Mouse (Mus musculus) lung, postnatal 25 days (tissue): ENCODE results near the gene Dmrtc2.
"Not testable (repeated sequence)": the region's sequence is repeated elsewhere in the genome, so short reads cannot be mapped to it uniquely, and the experiment has no call there.

Source experiments
- DNase-seq: peaks from one replicate; pipeline ENCODE4 v3.0.0; 2022; ENCODE audit warnings: low spot score

The Dmrtc2 gene

DNA sequence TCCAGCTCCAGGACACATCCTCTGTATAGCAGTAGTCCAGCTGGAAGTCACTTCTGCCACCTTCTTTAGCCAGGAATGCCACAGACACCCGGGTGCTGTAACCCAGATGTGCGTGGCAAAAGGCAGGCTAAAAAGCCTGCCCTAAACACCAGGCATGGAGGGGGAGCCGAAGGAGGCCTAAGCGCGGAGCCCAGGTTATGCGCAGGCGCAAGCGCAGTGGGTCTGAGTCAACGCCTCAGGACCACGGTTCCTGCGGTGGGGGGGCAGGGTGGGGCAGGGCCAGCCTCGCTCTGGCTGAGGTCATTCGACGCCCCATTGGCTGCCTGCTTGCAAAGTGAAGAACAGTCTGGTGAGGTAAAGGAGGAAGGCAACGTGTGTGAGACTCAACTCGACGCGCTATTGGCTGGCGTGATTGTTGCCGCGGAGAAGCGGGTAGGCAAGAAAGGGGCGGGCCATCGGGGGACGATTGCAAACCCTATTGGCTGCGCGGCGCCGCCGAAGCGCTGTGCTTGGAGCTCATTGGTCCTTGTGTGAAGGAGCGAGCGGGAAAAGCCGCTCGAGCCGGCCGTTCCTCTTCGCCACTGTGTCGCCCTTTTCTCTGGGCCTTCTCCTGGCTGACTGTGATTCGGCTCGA, at the start of gene Dmrtc2, which contains the start of gene Lypd4:
Dmrtc2 (plus strand) TSS at position 526 of the 634 bp plus-strand sequence.
Lypd4 (minus strand) TSS at position 410 of the 634 bp plus-strand sequence.
- no peak for DNase-seq

DNA sequence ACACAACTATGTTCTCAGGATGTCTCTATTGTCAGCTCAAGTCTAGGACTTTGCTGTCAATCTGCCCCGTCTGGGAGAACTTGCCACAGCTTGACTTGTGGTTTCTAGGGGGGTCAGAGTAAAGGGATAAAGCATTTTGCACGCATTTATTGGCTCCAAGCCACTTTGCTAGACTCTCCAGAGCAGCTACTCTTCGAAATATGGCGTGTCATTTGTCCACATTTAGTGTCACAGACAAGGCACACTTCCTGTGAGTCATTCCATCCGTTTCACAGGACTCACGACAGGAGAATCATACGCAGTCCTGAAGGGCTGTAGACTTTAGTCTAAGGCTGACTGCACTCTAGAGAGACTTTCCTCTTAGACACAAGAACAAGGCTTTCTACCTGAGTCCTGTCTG, 45.4 kb upstream of the Dmrtc2 start:
- no peak for DNase-seq

DNA sequence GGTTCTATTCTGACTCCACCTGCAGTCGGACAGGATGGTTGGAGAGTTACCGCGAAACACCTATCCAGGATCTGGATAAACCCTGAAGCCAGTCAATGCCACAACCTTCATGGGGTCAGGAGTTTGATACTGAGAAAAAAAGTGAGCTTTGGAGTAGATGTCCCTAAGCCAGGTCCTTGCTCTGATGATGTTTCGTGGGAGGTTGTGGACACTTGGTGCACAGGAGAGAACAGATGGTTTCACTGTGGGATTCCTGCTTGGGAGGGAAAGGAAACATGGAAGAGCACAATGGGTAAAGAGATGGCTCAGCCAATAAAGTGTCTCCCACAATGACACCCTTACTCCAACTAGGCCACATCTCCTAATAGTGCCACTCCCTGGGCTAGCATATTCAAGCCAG, 42.7 kb upstream of the Dmrtc2 start:
- DNase-seq: no peak

DNA sequence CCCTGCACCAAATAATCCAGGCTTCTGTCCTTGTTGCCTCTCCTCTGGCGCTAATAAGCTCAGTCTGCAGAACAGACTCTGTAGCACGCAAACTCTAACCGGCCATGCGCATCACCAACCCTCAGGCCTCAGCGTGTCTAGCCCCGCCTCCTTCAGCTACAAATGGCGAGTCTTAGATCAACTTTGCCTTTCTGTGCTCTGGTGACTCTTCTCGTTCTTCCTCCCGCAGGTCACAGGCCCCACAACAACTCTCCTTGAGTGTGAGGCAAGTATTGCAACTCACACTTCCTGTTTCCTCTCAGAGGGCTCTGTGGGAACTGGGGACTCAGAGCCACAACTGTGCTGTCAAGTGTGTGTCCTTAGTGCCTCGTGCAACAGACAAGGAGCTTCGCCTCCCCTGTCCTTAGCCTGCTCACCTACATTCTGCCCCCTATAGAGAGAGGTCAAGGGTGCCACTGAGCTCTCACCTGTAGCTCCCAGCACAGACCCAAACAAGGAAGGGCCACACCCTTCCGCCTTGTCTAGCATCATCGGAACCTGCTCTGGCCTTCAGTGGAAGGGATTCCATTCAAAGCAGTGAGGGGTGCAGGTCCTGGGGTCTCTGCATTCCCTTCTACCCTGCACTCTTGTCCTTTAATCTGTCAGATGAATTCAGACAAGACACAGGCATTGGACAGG, 31.0 kb upstream of the Dmrtc2 start:
- peak; percentile 8 for DNase-seq

DNA sequence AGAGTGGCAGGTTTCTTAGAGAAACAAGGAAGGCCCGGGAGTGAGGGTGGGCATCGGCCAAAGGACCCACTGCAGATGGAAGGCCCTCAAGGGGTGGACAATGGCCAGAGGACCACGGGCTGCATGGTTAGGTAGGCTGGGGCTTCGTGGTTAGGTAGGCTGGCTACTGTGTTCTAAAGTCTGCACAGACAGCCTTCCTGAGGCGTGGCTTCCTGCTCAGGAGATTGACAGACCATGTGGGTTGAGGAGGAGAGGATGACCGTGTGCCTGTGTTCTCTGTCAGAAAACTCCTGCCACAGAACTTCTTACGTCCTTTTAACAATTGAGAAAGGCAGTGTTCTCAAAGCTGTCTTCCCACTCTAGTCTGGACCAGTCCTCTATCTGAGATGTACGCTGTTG, 30.4 kb upstream of the Dmrtc2 start:
- DNase-seq: no peak

DNA sequence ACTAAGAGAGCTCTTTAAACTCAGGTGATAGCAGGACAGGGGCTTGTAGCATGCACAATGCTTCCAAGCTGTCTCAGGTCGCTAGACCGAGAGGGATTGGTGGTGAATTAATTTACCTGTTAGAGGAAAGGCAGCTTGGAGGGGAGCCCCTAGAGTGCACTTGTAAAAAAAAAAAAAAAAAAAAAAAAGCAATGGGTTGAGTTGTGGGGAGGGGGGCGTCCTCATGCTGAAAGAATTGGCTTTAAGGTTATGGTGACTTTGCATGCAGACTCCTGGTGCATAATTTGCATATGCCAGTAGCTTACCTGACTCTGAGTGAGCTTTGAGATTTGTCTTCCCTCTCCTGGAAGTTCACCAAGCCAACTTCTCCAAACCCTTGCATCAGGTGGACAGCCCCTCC, 29.5 kb upstream of the Dmrtc2 start:
- DNase-seq: no peak

DNA sequence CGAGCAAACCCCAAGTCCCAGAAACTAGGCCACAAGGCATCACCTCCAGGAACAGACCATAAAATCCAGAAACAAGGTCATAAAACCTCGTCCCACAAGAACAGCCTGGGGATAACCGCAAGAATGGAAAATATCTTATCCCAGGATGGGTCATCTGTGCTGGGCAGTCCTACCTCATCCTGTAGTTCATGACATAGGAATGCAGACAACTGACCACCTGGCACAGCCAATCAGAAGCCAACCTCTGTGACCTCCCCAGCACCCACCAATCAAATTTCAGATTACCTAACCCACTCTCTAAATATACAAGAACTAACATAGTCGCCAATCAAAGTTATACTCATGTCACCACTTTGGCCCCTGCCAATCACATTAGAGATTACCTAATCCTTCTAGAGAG, 28.8 kb upstream of the Dmrtc2 start:
- DNase-seq: no peak

DNA sequence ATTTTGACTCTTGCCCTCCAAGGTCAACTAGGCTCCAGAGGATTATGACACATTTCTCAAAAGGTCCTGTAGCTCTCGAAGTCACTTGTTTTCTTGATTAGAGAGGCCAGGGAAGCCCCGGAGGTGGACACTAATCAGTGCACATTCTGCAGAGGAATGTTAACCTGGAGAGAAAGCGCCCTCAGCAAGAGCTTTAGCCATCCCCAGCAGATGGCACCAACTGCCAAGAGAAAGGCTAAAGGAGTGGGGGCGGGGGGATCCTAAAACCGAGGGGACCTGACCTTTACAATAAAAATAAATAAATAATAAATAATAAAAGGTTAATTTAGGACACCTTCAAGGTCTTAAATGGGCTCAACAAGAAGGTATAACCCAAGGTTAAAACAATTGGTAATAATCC, 25.7 kb upstream of the Dmrtc2 start:
- DNase-seq: no peak

DNA sequence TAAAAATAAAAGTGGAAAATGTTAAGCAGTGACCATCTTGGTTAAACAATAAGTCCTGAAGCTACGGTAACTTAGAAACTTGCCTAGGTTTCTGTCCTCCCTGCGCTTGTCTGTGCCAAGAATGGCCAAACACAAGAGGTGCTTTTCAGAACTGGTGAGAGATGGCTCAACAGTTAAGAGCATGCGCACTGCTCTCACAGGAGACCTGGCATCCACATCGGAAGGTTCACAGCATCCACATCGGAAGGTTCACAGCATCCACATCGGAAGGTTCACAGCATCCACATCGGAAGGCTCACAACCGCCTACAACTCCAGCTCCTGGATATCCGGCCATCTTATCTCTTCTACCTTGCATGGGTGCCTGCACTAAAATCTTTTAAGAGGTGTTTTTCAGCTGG, 24.7 kb upstream of the Dmrtc2 start:
- no peak for DNase-seq

DNA sequence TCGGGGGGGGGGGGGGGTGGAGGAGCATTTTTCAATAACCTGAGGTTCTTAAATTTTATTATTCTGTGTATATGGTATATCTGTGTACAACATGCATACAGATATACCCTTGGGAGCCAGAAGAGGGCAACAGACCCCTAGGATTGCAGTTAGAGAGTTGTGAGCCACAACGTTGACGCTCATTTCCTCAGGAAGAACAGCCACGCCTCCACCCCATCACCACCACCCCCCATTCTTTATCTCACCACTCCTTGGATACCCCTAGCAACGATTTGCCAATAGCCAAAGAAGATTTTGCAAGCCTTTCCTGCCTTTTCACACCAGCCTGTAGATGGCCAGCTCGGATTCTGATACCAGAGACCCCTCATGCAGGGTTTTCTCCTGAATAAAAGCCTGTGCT, 24.1 kb upstream of the Dmrtc2 start:
- DNase-seq: no peak

DNA sequence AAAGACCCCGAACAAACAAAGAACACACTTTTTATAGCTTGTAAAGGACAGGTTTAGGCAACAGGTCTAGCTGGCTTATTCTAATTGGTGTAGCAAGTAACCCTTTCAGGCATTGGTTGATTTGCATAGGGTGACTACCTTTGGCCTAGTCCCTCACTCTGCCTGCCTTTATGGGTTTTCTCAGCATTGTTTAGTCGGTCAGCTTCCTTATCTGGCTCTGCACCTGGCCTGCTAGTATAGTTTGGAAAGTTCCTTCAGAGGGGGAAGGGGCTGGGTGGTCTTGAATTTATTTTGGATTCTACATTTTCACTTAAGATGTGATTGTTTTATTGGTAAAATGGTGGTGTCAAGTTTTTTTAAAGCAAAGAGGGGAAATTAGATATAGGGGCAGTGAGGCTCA, 23.3 kb upstream of the Dmrtc2 start:
- DNase-seq: not testable (repeated sequence)

DNA sequence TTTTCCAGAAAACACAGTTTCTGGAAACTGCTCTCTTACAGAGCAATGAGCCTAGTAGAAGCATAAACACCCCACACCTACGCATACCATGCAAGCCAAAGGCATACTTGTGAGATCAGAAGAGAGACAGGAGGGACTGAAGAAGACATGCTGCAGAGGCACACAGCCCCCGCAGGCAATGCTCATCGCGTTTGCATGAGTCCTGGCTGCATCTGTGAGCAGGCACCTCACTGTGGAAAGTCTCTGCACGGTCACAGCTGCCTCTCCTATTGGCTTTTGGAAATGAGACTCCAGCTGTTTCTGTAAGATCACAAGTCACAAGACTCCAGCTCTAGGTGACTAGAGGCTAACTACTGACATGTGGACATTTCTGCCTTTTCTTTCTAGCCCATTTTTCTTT, 19.7 kb upstream of the Dmrtc2 start:
- DNase-seq: no peak

DNA sequence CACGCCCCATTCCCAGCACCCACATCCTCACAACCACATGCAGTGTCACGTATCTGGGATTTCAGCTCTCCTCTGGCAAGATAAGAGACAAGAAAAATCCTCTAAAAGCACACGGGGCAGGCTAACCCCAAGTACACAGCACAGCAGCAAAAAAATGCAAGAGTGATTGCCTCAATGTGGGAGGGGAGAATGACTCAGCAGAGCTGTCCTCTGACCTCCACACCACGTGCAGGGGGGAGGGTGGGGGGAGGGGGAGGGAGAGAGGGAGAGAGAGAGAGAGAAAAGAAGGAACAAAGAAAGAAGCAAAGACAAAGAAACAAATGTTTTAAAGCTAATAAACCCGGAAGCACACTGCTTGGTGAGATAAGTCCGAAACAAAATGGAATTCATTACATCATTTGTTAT, 19.0 kb upstream of the Dmrtc2 start:
- peak; percentile 26 for DNase-seq

DNA sequence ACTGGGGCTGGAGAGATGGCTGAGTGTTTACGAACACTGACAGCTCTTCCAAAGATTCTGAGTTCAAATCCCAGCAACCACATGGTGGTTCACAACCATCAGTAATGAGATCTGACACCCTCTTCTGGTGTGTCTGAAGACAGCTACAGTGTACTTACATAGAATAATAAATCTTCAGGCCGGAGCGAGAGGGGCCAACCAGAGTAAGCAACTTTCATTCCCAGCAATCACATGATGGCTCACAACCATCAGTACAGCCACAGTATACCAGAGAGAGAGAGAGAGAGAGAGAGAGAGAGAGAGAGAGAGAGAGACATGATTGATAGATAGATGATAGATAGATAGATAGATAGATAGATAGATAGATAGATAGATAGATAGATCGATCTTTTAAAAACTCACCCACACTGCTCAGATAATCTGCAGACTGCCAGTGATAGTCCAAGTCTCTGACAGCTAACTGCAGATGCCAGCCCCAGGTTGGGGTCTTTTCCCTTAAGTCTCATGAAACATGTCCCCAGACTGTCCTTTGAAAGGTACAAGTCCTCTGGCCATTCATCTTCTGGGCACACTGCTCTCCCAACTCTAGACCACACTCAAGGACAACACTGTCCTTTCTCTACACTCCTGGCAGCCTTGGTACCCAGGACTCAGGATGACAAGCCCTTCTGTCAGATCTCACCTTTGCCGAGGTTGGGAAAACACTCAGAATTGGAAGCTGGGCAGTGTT, 18.1 kb upstream of the Dmrtc2 start:
- no peak for DNase-seq

DNA sequence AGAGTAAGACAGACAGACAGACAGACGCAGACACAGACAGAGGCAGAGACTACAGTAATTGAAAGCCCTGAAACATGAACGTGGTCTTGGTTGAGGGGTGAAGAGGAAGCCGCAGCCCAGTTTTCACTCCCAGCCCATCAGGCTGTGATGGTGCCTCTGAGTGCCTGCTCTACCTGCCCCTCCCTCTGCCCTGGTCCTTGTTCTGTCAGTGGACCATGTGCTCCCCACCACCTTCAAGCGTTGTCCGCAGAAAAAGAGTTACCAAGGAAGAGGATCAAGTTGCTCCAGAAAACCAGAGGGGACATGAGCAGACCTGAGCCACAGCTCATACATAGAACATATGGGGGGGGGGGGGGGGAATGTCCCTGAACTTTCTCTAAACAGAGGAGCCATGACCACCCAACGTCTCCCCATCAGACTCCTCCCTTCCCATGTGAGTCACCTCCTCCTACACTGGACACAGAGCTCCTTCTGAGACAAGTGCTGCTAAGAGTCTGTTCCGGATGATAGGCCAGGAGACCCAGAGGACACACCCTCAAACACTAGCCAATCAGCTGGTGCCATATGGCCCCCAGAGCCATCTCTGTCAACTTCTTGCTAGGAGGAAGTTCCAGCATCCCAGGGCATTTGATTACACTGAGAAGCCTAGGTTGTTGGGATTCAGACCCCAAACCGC, 17.2 kb upstream of the Dmrtc2 start:
- DNase-seq: no peak

DNA sequence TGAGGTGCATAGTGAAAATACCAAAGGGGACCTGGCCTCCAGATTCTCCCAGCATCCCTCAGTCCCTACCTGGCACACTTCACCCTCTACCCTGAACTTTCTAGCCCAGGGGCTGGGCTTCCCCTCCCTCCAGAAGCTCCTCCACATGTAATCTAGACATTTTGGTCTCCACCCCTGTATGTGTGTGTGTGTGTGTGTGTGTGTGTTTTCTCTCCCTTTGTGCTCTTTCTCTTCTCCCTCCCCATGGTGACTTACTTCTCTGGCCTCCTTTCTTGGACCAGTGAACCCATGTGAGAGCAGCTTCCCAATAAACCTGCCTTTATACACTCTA, 16.7 kb upstream of the Dmrtc2 start:
- no peak for DNase-seq

DNA sequence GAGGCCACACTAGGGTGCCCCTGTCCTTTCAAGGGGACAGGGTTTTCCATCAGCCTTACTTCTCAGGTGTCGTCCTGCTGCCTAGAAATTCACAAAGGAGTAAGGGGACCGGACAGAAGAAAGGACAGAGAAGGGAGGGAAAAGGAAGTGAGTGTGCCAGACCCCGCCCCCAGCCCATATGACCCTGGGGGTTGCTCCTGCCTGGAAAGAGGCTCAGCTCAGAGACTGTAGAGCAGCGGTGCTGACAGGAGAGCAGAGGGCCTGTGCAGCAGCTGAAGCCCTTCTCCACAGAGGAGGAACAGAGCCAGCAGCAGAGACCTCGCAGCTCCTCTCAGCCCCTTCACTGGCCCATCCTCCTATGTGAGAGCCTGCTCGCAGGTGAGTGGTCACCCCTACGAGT, 16.2 kb upstream of the Dmrtc2 start:
- DNase-seq: no peak

DNA sequence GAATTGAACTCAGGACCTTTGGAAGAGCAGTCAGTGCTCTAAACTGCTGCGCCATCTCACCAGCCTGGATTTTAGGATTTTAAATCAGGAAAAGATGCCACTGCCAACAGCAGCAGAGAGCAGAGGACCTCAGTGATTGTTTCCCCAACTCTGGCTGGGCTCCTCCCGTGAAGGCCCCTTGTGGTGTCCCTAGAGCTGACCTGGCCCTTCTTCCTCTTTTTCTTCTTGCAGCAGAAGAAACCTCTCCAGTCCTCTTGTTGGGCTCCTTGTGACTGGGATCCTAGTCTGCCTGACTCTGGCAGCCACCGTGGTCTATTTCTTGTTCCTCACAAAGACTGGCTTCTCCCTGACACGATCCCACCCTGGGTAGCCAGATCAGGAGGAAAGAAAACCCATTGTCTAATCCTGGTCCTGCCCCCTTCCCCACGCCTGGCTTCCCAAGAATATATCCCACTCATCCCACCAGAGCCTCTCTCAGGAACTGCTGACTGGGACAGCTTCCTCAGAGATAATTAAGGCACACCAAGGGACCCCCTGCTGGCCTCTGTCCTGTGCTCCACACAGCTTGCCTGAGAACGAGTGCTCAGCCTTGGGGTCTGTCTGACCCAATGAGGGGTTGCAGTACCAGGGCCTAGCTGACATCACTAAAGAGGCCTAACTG, 13.3 kb upstream of the Dmrtc2 start:
- DNase-seq: no peak

DNA sequence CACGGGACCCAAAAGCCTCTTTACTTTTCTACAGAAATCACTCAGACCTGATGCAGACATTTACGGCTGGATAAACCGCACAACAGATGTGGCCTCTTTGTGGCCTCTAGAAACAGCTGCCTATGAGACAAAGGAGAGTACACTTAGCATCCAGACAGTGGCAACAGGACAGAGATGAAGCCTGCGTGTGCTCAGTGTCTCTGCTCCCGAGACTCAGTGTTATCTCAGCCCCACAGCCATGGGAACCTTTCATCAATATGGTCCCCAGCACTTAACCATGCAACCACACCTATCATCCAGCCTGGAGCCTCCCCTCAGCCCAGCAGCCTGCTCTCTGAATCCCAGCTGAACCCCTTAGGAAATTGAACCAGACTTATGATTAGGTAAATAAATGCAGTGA, 10.6 kb upstream of the Dmrtc2 start:
- DNase-seq: no peak

DNA sequence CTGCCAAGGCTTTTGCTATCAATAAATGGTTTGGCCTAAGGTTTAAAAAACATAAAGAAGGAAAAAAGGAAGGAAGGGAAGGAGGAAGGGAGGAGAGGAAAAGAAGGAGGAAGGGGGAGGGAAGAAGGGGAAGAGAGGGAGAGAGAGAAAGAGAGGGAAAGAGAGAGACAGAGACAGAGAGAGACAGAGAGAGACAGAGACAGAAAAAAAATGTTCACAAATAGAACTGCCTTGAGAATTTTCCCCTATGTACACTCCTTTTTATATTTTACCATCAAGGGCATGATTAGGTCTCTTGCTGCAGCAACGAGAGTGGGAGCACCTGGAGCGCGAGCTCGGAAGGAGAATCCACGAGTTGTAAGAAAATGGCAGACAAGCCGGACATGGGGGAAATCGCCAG, 7.9 kb upstream of the Dmrtc2 start, which contains the start of gene Gm9844:
Gm9844 (plus strand) TSS at position 301 of the 400 bp plus-strand sequence.
- DNase-seq: no peak

DNA sequence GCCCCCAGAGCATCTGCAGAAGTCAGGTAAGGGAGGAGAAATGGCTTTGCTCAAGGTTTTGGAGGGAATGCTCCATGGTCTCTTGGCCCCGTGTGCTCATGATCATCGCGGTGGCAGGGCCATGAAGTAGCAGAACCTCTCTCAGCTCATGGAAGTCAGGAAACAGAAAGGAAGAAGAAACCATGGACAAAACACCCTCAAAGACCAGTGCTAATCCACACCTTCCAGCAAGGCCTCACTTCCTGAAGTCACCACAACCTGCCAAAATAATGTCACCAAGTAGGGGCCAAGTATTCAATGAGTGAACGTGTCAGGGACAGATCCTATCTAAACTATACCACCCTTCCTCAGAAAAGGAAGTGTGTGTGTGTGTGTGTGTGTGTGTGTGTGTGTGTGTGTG, 7.0 kb upstream of the Dmrtc2 start:
- DNase-seq: no peak

DNA sequence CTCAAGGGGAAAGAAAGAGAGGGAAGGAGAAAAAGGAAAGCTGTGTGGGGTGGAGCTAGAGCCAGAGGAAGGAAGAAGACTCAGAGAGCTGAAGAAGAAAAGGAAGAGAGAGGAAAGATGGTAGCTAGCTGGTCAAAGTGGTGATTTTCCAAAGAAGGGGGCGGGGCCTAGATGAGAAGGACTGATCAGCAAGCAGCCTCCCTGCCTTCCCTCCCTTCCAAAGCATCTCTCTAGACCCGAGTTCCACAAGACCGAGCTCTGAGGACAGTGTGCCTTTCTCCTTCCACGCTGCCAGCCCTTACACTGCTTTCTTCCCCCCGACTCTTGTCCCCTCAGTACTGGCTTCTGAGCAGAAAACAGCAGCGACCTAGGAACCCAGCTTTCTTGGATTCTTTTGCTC, 5.7 kb upstream of the Dmrtc2 start:
- no peak for DNase-seq
